Mouse (Mus musculus) adrenal gland, adult 2 months (tissue): ENCODE measurements around the gene Gemin5. TPM values are rescaled to one million over a fixed set of nuclear protein-coding genes. Genes with fewer than 3 reads are reported as not detected.

Experiments
- DNase-seq: peaks from one replicate; pipeline ENCODE4 v3.0.0; 2021
- polyA plus RNA-seq: library from polyadenylated mRNA; depleted of rRNA; stranded (reverse); fragments of >200 nt; gene quantifications from 2 replicates; pipeline ENCODE4 v1.2.3, GENCODE M21; 2012
- total RNA-seq, 2 experiments: library from RNA; stranded (reverse); gene quantifications; 2 replicates each; pipeline ENCODE4 v1.2.3; 2021

Gene Gemin5
- total and polyA plus RNA-seq, 3 experiments: 9.1 to 21.4 (median 21.2) TPM

- peak; percentile 96 for DNase-seq
Measured at GRCm38 (mm10) chr11:58171459-58172091, 3.2 kb upstream of the Gemin5 start, which contains the start of gene Mrpl22. TSS of gene Mrpl22 (plus strand) at chr11:58171661.

DNA sequence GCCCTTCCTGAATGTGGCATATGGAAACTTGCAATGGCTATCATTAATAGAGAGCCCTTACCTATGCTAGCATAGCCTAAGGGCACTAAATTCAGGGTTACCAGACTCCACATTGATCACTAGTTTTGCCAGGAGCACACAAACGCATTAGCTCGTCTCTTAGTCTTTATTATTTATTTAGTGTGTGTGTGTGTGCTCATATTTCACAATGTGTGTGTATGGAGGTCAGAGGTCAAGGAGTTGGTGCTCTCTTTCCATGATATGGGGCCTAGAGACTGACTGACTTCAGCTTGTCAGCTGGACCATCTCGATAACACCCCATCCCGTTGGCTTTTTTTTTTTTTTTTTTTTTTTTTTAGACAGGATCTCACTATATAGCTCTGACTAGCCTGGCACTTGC, 1.3 kb upstream of the Gemin5 start:
- DNase-seq: no peak

DNA sequence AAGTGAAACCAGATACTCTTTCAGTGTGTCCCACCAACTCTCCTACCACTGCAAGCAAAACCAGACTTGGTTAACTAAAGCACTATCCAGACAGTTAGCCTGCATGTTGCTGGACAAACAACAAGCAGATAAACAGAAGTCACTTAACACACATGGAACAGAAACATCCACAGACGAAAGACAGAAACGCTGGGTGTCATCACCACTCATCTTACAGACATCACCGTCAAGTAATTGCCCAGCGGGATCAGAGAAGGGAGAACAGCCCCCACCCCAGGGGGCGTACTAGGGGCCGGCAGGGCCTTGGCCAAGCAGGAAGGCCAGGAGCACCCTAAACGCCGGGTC, 545 bp downstream of the Gemin5 start:
- DNase-seq: no peak

DNA sequence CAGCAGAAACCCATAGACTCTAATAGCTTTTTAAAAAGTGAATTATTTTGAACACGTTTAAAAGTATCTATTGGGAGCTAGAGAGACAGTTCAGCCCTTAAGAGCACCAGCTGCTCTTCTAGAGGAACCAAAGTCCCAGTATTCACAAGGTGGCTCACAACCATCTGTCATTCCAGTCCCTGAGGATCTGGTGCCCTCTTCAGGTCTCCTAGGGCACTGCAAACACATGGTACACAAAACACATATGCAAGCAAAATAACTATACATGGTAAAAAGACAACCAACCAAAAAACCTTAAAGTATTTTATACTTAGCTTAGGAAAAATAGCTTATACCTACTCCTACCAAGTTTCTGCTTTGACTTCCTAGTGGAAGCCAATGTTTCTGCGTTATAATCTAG, 3.3 kb downstream of the Gemin5 start:
- DNase-seq: no peak

- DNase-seq: no peak
Measured at GRCm38 (mm10) chr11:58156871-58157270, 11.5 kb downstream of the Gemin5 start.

DNA sequence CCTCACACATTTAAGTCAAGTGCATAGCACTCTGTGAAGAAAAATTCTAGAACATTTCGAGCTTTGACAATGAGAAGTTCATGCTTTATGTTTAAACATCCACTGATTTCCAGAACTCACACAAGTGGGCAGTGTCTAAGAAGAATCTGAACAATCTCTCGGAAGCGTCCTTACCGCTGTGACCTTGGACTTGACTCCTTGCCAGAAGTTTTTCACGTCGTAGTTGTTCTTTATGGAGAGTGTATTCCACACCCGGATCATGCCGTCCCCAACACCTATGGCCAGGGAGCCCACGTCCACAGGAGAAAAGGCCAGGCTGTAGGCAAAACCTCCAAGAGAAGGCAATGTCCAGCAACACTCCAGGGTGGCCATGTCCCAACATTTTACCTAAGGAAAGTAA, 12.9 kb downstream of the Gemin5 start:
- DNase-seq: peak; percentile 22

DNA sequence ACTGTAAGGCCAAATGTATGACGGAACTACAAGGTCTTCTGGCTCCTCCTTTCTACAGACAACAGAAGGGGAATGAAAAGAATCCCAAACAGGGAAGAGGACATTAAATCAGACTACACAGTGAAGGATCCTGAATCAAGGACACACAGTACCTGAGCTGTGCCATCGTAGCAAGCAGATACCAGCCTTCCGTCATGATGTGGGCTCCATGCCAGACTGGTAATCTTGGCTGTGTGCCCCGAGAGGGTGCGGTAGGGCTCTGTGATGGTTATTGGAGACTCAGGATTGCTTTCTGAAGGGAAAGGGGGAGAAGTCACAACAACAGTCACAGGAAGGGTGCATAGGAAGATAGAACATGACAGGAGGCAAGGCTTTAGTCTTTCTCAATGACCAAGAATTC, 22.1 kb downstream of the Gemin5 start:
- DNase-seq: peak; percentile 86

DNA sequence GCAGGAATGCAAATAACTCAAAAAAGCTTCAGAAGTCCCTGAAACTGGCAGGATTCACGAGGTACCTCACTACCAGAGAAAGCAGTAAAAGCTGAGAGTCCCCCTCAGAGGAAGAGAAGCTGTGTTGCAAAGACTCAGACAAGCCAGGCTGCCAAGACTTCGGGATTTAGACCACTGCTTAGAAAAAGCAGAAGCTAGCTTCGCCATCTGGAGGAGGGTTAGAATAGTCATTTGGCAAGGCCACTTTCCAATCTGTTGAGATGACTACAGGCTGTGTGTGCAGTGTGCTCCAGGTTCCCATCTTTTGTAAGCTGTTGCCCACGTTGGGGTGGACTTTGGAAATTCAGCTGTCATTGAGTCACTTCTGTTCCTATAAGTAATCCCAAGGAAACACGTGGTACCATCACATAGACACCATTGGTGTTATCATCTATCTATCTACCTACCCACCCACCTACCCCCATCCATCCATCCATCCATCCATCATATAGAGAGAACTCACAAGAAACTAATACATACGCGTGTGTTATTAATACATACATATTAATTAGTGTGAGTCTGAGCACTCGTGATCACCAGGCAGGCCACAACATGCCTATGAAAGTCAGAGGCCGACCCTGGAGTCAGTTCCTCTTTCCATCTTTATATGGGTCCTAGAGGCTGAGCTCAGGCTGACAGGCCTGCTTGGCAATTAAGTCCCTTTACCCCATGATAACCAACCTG, 24.5 kb downstream of the Gemin5 start:
- no peak for DNase-seq

- DNase-seq: no peak
Measured at GRCm38 (mm10) chr11:58139466-58139865, 28.9 kb downstream of the Gemin5 start.

DNA sequence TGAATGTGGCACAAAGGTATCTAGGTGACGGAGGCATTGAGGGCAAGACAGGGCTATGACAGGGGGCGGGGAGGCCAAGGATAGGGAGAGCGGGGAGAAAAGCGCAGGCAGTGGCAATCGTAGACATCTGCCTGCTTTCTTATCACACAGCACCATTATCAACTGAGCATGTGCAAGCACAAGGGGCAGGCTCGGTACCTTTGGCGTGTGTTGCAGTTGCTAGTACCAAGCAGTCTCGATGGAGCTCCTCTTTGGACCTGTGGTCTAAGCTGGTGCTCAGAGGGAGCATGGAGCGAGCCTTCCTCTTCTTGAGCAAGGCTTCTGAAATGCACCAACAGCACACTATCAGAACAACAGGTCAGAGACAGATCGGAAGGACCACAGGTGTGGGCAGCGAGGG, 29.5 kb downstream of the Gemin5 start:
- DNase-seq: no peak

DNA sequence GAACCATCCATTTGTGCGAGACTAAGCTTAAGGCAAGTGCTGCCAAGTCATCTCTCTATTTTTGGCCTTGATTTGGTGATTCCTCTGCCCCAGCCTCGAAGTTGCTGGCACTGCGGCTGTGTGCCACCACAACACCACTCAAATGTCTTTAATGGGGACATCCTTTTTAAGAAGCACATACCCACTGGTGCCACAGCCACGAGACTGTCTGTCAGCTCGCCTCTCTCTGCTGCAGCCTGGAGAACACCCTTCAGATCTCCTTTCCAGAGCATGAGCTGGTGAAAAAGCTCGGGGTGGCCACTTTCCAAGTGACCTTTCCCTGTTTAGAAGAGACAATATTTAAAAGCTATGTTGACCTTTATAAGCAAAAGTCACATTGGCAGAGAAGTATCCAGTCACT, 31.7 kb downstream of the Gemin5 start:
- peak; percentile 70 for DNase-seq

- DNase-seq: no peak
Measured at GRCm38 (mm10) chr11:58135296-58135695, 33.0 kb downstream of the Gemin5 start.

DNA sequence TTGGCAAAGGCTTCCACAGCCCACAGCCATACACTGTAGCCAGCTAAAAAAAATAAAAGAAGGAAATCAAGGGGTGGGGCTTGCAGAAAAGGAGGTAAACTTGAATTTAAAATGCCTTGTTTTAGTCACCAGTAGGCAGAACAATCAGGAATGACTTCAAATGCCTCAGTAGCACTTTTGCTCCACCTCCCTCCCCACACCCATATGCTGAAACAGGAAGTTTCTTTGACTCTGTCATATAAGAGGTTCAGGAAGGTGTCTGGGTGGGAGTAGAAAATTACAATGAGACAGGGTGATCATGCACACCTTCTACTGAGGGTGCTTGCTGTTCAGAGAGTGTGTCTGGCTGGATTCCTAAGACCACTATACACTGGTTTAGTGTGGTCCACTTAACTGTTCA, 33.5 kb downstream of the Gemin5 start:
- no peak for DNase-seq

GRCm38 (mm10) chr11:58132026-58132425, 36.3 kb downstream of the Gemin5 start:
- DNase-seq: no peak

DNA sequence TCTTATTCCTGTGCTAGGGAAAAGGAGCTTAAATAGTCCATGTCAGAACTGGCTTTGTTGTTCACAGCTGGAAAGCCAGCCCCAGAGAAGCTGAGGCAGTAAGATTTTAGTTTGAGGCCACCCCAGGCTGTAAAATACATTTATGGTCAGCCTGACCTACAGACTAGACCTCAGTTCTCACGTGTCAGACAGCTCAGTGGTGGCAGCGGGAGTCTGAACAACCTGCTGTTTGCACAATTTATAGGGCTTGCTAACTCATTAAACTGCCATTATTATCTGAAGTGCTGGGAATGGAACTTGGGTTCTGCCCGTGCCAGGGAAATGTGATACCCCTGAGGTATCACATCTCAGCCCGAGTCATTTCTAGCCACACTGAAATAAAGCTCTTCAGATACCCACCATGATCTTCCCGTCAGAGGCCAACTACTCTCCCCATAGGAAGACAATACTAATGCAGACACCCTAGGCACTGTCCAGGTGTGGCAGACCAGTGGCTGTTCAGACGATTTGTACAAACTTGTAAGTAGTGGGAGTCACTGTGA, 39.0 kb downstream of the Gemin5 start:
- DNase-seq: no peak

GRCm38 (mm10) chr11:58127544-58127943, 40.8 kb downstream of the Gemin5 start:
- DNase-seq: no peak

DNA sequence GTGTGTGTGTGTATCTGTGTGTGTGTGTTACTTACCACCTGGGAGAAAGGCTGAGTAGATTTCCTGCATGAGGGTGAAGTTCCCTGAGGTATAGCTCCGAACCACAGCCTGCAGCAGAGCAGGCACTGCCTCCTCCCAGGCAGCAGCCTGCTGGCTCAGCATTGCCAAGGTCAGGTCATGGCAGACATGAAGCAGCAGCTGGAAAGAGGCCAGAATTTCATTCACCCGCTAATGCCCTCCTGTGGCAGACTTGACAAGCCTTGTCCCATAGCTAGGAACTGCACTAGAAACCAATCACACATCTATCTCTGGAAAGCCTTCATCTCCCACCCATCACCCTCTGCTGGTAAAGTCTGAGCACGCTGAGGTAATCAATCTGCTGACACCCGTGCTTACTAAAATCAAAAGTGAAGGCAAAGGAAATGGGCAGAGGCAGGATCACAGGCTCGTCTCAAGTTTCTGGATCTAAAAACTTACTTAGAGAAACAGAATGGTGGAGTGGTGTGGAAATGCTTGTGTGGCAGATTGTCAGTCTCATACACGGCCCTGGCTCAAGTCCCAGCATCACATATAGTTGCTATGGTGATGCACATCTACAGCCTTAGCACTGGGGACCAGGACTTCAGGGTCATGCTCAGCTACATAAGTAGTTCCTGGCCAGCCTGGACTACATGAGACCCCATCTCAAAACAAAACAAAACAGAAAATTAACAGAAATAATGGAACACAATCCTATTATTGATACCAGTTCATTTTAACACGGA, 41.8 kb downstream of the Gemin5 start:
- peak; percentile 92 for DNase-seq

DNA sequence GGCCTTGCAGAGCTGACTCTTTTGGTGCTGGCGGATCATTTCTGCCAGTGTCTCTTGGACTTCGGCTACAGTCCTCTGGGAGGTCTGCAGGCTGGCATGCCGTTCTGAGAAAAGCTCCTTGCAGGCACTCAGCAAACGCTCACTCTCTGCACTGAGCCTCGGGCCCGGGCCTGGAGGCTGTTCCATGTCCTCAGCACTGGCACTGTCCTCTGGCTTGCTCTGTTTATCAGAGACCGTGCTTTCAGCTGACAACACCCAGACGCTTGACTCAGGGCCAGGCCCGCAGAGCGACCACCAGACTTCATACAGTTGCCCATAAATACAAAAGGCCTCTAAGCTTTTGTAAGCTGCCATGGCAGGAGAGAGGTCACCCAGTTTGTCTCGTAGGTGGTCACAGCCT, 43.3 kb downstream of the Gemin5 start:
- DNase-seq: no peak

- no peak for DNase-seq
Measured at GRCm38 (mm10) chr11:58123711-58124110, 44.6 kb downstream of the Gemin5 start.

GRCm38 (mm10) chr11:58121351-58121750, 47.0 kb downstream of the Gemin5 start:
- peak; percentile 64 for DNase-seq

GRCm38 (mm10) chr11:58120655-58121054, 47.7 kb downstream of the Gemin5 start:
- no peak for DNase-seq

DNA sequence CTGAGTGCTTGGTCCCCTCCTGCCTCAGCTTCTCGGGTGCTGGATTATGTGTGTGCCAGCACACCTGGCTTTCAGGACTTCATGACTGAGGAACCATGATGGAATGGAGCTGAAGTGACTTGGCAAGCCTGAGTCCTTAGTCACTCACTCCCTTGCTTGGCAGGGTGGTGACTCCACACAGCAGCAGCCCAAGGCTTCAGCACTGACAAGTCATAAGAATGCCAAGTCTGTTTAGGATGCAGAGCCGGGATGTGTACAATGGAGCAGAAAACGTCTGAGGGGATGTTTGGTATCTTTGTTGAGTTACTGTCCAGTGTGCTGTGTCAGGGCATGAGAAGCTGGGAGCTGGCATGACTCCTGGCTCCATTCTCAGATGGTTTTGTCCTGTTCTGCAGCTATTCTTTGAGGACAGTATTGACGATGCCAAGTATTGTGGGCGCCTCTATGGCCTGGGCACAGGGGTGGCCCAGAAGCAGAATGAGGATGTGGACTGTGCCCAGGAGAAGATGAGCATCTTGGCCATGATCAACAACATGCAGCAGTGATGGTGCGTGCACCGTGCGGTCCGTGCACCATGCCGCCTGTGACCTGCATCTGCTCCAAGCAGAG, 51.2 kb downstream of the Gemin5 start:
- DNase-seq: peak; percentile 62

DNA sequence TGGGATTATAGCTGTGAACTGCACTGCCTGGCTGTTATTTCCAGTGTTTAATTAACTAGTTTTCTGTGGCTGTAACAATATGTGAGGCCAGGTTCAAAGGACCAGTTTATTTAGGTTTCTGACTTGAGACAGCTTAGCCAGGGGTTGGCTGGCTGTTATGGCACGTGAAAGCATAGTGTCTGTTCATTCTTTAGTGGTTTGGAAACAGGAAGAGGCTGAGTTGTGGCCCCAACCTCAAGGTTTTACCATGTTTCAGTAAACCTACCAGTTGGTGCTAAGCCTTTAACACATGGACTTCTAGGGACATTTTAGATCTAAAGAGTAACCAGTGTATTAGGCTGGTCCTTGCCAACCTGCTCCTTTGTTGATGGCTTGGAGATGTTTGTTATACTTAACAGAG, 51.8 kb downstream of the Gemin5 start:
- DNase-seq: no peak
